Mouse (Mus musculus) v-Abl transformed pro-B cells (cell line): ENCODE data around the gene Vwa8.

ENCODE experiments used
- in situ Hi-C, 2 experiments: fragments of 400-800 bp; cut with MboI; formaldehyde crosslinking; loops; one replicate each; pipeline ENCODE4 v1.15.1; 2025; ENCODE audit not compliant: unreplicated experiment in 2 of 2

The Vwa8 gene

GRCm38 (mm10) chr14:79069515-79069914 is 220.7 kb downstream of the Vwa8 start:
- in situ Hi-C loops = no loop called here

GRCm38 (mm10) chr14:79074786-79075185 is 225.9 kb downstream of the Vwa8 start:
- in situ Hi-C loops = loop anchor here in 1 of 2 experiments (25.0 kb wide), 1 partner anchor 1937 kb away; no protein-coding TSS in a partner anchor

- in situ Hi-C loops = loop anchor here in 1 of 2 experiments (25.0 kb wide), 1 partner anchor 1939 kb away; no protein-coding TSS in a partner anchor
Measured at GRCm38 (mm10) chr14:79076560-79077300, 227.9 kb downstream of the Vwa8 start.

- in situ Hi-C loops = loop anchor here in 1 of 2 experiments (25.0 kb wide), 1 partner anchor 1946 kb away; no protein-coding TSS in a partner anchor
Measured at GRCm38 (mm10) chr14:79083573-79083972, 234.7 kb downstream of the Vwa8 start.

GRCm38 (mm10) chr14:79086006-79086405 is 237.2 kb downstream of the Vwa8 start:
- in situ Hi-C loops = loop anchor here in 1 of 2 experiments (25.0 kb wide), 1 partner anchor 1949 kb away; no protein-coding TSS in a partner anchor

- in situ Hi-C loops = loop anchor here in 1 of 2 experiments (25.0 kb wide), 1 partner anchor 1952 kb away; no protein-coding TSS in a partner anchor
Measured at GRCm38 (mm10) chr14:79089464-79089863, 240.6 kb downstream of the Vwa8 start.

GRCm38 (mm10) chr14:79097181-79097580 is 248.3 kb downstream of the Vwa8 start:
- in situ Hi-C loops = loop anchor here in 1 of 2 experiments (25.0 kb wide), 1 partner anchor 1960 kb away; no protein-coding TSS in a partner anchor

- in situ Hi-C loops = loop anchor here (5.0 to 10.0 kb wide), 6 partner anchors 100 to 1962 kb away; partner anchors contain the start of gene Vwa8 (in 1 of the 2)
Measured at GRCm38 (mm10) chr14:79106655-79107515, 258.0 kb downstream of the Vwa8 start.

- in situ Hi-C loops = loop anchor here (5.0 to 10.0 kb wide), 6 partner anchors 102 to 1965 kb away; partner anchors contain the start of gene Vwa8 (in 1 of the 2)
Measured at GRCm38 (mm10) chr14:79109375-79109774, 260.5 kb downstream of the Vwa8 start.

GRCm38 (mm10) chr14:79110012-79110411 is 261.2 kb downstream of the Vwa8 start:
- in situ Hi-C loops = no loop called here

GRCm38 (mm10) chr14:79112050-79112449 is 263.2 kb downstream of the Vwa8 start:
- in situ Hi-C loops = no loop called here

GRCm38 (mm10) chr14:79114526-79115383 is 265.9 kb downstream of the Vwa8 start:
- in situ Hi-C loops = no loop called here

- in situ Hi-C loops = no loop called here
Measured at GRCm38 (mm10) chr14:79118457-79118856, 269.6 kb downstream of the Vwa8 start.

- in situ Hi-C loops = no loop called here
Measured at GRCm38 (mm10) chr14:79119354-79119753, 270.5 kb downstream of the Vwa8 start.

- in situ Hi-C loops = loop anchor here (5.0 to 10.0 kb wide), 3 partner anchors 182 to 544 kb away; partner anchors contain the start of genes Cnmd (in 2 of the 2) and Rgcc (in 1 of the 2)
Measured at GRCm38 (mm10) chr14:79120681-79121080, 271.8 kb downstream of the Vwa8 start.

- in situ Hi-C loops = loop anchor here (5.0 to 10.0 kb wide), 3 partner anchors 179 to 541 kb away; partner anchors contain the start of genes Cnmd (in 2 of the 2) and Rgcc (in 1 of the 2)
Measured at GRCm38 (mm10) chr14:79123466-79123865, 274.6 kb downstream of the Vwa8 start.

GRCm38 (mm10) chr14:79124643-79125042 is 275.8 kb downstream of the Vwa8 start:
- in situ Hi-C loops = loop anchor here (5.0 to 10.0 kb wide), 8 partner anchors 38 to 540 kb away; partner anchors contain the start of genes Cnmd (in 2 of the 2), Rgcc (in 2 of the 2) and Naa16 (in 1 of the 2)

GRCm38 (mm10) chr14:79126176-79126575 is 277.3 kb downstream of the Vwa8 start:
- in situ Hi-C loops = loop anchor here (5.0 to 10.0 kb wide), 8 partner anchors 36 to 539 kb away; partner anchors contain the start of genes Cnmd (in 2 of the 2), Naa16 (in 1 of the 2) and Rgcc (in 1 of the 2)

GRCm38 (mm10) chr14:79134891-79135334 is 286.1 kb downstream of the Vwa8 start:
- in situ Hi-C loops = no loop called here
